Mouse (Mus musculus): ENCODE data around the gene Spats1. TPM values are rescaled to one million over a fixed set of nuclear protein-coding genes. Genes with fewer than 3 reads are reported as not detected.
A peak's percentile ranks its signal among the peaks of the same experiment; 100 is the strongest.

Gene Spats1
- not detected for total RNA-seq (2021)
- long read RNA-seq, experiment 1 = 0 reads
- long read RNA-seq, experiment 2 = 0 reads

- H3K4me3 ChIP-seq = peak within 1 kb of the TSS; percentile 64
- H3K27ac ChIP-seq = peak within 1 kb of the TSS; percentile 31; the same call in 1 of the 2 replicates
- intact Hi-C loops (cut with DNase I) = loop anchor here (5.0 kb wide), 1 partner anchor 167 kb away; no protein-coding TSS in a partner anchor
- TF ChIP-seq CTCF (IDR thresholded peaks at IDR 0.05) = no peak
- DNase-seq = peak; percentile 63
These were observed at the start of gene Spats1 for GRCm38 (mm10) chr17:45474669-45475465. Spats1 (minus strand) TSS chr17:45475415.

- intact Hi-C loops (cut with DNase I) = no loop called here
- no peak overlapping the region for H3K4me3 ChIP-seq
- no peak for TF ChIP-seq CTCF (IDR thresholded peaks at IDR 0.05)
- H3K27ac ChIP-seq = no peak overlapping the region
- DNase-seq = no peak
These were observed 49.7 kb upstream of the Spats1 start for GRCm38 (mm10) chr17:45524961-45525360.

- Histone ChIP-seq H3K4me3 (no peak within 1 kb of the TSS), H3K27ac (no peak within 1 kb of the TSS)
- TF ChIP-seq CTCF (IDR thresholded peaks at IDR 0.05) = no peak
- intact Hi-C loops (cut with DNase I) = no loop called here
- DNase-seq = no peak
These were observed 48.0 kb upstream of the Spats1 start, which contains the start of gene Tcte1 for GRCm38 (mm10) chr17:45523263-45523662. Tcte1 (plus strand) TSS chr17:45523434.

- no peak overlapping the region for H3K27ac ChIP-seq
- intact Hi-C loops (cut with DNase I) = no loop called here
- TF ChIP-seq CTCF (IDR thresholded peaks at IDR 0.05) = no peak
These were observed 44.9 kb upstream of the Spats1 start for GRCm38 (mm10) chr17:45520136-45520535.

GRCm38 (mm10) chr17:45518766-45519475 is 43.7 kb upstream of the Spats1 start:
- DNase-seq = no peak
- TF ChIP-seq CTCF (IDR thresholded peaks at IDR 0.05) = no peak
- intact Hi-C loops (cut with DNase I) = loop anchor here (5.0 kb wide), 1 partner anchor 123 kb away; no protein-coding TSS in a partner anchor
- Histone ChIP-seq H3K27ac (no peak overlapping the region), H3K4me3 (no peak overlapping the region)

More at GRCm38 (mm10) chr17:45520136-45520535, 44.9 kb upstream of the Spats1 start:
- no peak overlapping the region for H3K4me3 ChIP-seq
- no peak for DNase-seq

- DNase-seq = no peak
- TF ChIP-seq CTCF (IDR thresholded peaks at IDR 0.05) = no peak
- no peak overlapping the region for H3K27ac ChIP-seq
- no peak overlapping the region for H3K4me3 ChIP-seq
- intact Hi-C loops (cut with DNase I) = loop anchor here (5.0 kb wide), 1 partner anchor 125 kb away; no protein-coding TSS in a partner anchor
These were observed 42.5 kb upstream of the Spats1 start for GRCm38 (mm10) chr17:45517549-45518215.

- intact Hi-C loops (cut with DNase I) = loop anchor here (5.0 kb wide), 1 partner anchor 125 kb away; no protein-coding TSS in a partner anchor
- H3K4me3 ChIP-seq = no peak overlapping the region
- no peak for DNase-seq
These were observed 41.9 kb upstream of the Spats1 start for GRCm38 (mm10) chr17:45517135-45517534.

GRCm38 (mm10) chr17:45516488-45516887 is 41.3 kb upstream of the Spats1 start:
- DNase-seq = peak; percentile 75
- intact Hi-C loops (cut with DNase I) = loop anchor here (1.0 to 5.0 kb wide), 2 partner anchors 36 to 126 kb away; no protein-coding TSS in a partner anchor
- no peak overlapping the region for H3K27ac ChIP-seq
- H3K4me3 ChIP-seq = no peak overlapping the region
- TF ChIP-seq CTCF (IDR thresholded peaks at IDR 0.05) = peak; percentile 95

More at GRCm38 (mm10) chr17:45517135-45517534, 41.9 kb upstream of the Spats1 start:
- TF ChIP-seq CTCF (IDR thresholded peaks at IDR 0.05) = no peak
- no peak overlapping the region for H3K27ac ChIP-seq

GRCm38 (mm10) chr17:45515806-45516205 is 40.6 kb upstream of the Spats1 start:
- intact Hi-C loops (cut with DNase I) = loop anchor here (1.0 to 5.0 kb wide), 2 partner anchors 36 to 126 kb away; no protein-coding TSS in a partner anchor
- no peak for DNase-seq
- no peak for TF ChIP-seq CTCF (IDR thresholded peaks at IDR 0.05)

GRCm38 (mm10) chr17:45515204-45515726 is 40.0 kb upstream of the Spats1 start:
- intact Hi-C loops (cut with DNase I) = loop anchor here (5.0 kb wide), 1 partner anchor 127 kb away; no protein-coding TSS in a partner anchor
- TF ChIP-seq CTCF (IDR thresholded peaks at IDR 0.05) = no peak
- DNase-seq = no peak

More at GRCm38 (mm10) chr17:45515806-45516205, 40.6 kb upstream of the Spats1 start:
- Histone ChIP-seq H3K4me3 (no peak overlapping the region), H3K27ac (no peak overlapping the region)

GRCm38 (mm10) chr17:45511757-45512156 is 36.5 kb upstream of the Spats1 start:
- intact Hi-C loops (cut with DNase I) = no loop called here
- no peak for DNase-seq
- H3K4me3 ChIP-seq = no peak overlapping the region
- no peak for TF ChIP-seq CTCF (IDR thresholded peaks at IDR 0.05)
- no peak overlapping the region for H3K27ac ChIP-seq

More at GRCm38 (mm10) chr17:45515204-45515726, 40.0 kb upstream of the Spats1 start:
- Histone ChIP-seq H3K27ac (no peak overlapping the region), H3K4me3 (no peak overlapping the region)

GRCm38 (mm10) chr17:45510871-45511270 is 35.7 kb upstream of the Spats1 start:
- no peak for DNase-seq
- Histone ChIP-seq H3K4me3 (no peak overlapping the region), H3K27ac (no peak overlapping the region)
- no peak for TF ChIP-seq CTCF (IDR thresholded peaks at IDR 0.05)
- intact Hi-C loops (cut with DNase I) = no loop called here
